Mouse (Mus musculus): ENCODE measurements around the gene Tstd2. TPM values are rescaled to one million over a fixed set of nuclear protein-coding genes. Genes with fewer than 3 reads are reported as not detected.

Tstd2 gene
- total RNA-seq (2021): 10 to 100 TPM; 24.6 to 31.4 TPM
- long read RNA-seq, experiment 1, transcript Tstd2-202 (10 exons, 3,726 nt): major isoform, 16 of 25 reads
- long read RNA-seq, experiment 1, partial matches to known transcripts: 2 of 25 reads
- long read RNA-seq, experiment 1, other reads (novel, unspliced or antisense): 6 of 25 reads
- long read RNA-seq, experiment 2, transcript Tstd2-202 (10 exons, 3,726 nt): major isoform, 5 of 10 reads
- long read RNA-seq, experiment 2, partial matches to known transcripts: 1 of 10 reads
- long read RNA-seq, experiment 2, other reads (novel, unspliced or antisense): 4 of 10 reads

DNA sequence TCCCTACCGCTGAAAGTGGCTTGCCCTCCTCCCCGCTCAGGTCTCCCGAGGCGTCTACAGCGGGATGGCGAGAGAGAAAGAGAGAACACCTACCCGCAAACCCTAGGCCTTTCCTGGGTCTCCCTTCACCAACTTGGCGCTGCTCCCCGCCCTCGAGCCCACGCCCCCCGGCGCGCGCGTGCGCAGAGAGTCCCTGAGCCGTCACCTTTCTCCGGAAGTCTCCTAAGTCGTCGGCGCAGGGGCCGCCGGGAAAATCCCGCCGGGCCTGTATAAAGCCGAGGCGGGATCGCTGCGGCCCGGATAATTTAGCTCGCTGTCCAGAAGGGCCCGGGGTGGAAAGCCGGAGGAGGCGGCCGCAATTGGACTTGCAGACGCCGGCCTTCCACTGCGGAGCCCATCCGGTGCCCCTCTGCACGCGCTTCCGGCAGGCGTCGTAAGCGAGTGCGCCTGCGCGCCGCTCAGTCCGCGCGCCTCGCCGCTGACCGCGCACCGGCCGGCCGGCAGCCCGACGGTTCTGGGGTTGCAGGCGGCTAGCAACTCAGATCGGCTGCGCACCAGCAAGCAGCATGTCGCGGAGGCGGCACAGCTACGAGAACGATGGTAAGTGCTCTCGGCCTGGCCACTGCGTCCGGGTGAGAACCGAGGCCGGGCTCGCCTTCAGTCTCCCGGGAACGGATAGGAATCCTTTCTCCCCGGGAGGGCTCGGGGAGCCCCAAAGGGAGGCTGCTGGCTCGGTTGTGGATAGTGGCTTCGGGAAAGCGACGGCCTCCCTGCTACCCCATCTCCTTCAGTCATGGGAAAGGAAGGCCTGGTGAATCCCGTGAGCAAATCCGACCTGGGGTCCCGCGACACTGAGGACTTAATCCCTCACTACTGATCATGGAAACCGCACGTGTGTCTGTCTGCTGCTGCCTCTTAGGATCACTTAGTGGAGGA lies at the start of gene Tstd2, which contains the start of gene Ncbp1:
Tstd2 (minus strand) TSS at position 408 of the 936 bp plus-strand sequence.
Ncbp1 (plus strand) TSS at position 327 of the 936 bp plus-strand sequence.
- DNase-seq (ENCODE audit: low spot score in 2 of 2): peak; percentile 92 to 94

- DNase-seq (ENCODE audit: low spot score in 2 of 2): no peak
These were observed 48.0 kb upstream of the Tstd2 start for GRCm38 (mm10) chr4:46186466-46186865.

DNA sequence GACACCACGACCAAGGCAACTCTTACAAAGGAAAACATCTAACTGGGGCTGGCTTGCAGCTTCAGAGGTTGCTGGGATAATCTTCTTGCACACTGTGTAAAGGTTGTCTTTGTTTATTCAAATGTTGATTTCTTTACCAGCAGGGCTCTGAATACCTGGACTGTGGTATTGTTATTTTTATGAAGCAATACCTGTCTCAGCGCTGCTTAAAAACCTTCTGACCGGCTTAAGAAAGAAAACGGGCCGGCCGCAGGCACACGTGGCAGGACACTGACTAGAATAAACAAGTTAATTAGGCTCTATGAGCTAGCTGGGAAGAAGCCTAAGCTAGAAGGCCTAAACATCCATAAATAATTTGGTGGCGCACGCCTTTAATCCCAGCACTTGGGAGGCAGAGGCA lies 47.4 kb upstream of the Tstd2 start:
- DNase-seq (ENCODE audit: low spot score in 2 of 2): no peak

- DNase-seq (ENCODE audit: low spot score in 2 of 2): no peak
These were observed 46.9 kb upstream of the Tstd2 start for GRCm38 (mm10) chr4:46185423-46185822.

DNA sequence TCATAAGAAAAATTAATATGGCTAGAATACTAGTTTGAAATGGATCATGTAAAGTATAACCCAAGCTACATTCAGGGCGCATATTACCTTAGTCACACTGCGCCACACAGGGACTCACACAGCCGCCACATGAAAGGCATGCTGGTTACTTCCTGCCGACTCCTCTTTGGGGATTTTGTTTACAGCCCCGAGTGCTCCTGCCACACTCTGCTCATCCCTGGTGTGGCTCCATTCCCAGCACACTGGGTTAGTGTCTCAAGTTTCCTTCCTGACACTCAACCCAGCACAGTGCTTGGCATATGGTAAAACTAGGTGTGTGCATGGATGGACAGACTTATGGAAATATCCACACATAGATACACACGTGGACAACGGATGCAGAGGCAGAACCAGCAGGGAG lies 43.7 kb upstream of the Tstd2 start:
- no peak for DNase-seq (ENCODE audit: low spot score in 2 of 2)

GRCm38 (mm10) chr4:46181168-46181567 lies 42.7 kb upstream of the Tstd2 start:
- DNase-seq (ENCODE audit: low spot score in 2 of 2): no peak

- DNase-seq (ENCODE audit: low spot score in 2 of 2): no peak
These were observed 39.0 kb upstream of the Tstd2 start for GRCm38 (mm10) chr4:46177496-46177895.

GRCm38 (mm10) chr4:46177018-46177417 lies 38.5 kb upstream of the Tstd2 start:
- DNase-seq (ENCODE audit: low spot score in 2 of 2): no peak

- DNase-seq (ENCODE audit: low spot score in 2 of 2): no peak
These were observed 37.8 kb upstream of the Tstd2 start for GRCm38 (mm10) chr4:46176313-46176712.

DNA sequence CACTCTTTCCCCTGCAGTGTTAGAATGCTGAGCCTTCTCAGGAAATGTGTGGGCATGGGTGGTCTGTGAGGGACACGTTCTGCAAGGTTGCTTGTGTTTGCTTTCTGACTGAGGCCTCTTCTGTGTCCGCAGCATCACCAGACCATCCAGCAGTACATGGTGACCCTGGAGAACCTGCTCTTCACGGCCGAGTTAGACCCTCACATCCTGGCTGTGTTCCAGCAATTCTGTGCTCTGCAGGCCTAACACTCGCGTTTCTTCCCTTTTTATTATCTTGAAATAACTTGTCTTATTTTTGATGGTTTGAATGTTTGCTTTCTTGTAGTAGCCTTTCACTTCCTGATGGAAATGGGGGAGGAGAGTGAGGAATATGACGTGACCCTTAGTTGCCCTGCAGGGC lies 33.3 kb upstream of the Tstd2 start:
- no peak for DNase-seq (ENCODE audit: low spot score in 2 of 2)

DNA sequence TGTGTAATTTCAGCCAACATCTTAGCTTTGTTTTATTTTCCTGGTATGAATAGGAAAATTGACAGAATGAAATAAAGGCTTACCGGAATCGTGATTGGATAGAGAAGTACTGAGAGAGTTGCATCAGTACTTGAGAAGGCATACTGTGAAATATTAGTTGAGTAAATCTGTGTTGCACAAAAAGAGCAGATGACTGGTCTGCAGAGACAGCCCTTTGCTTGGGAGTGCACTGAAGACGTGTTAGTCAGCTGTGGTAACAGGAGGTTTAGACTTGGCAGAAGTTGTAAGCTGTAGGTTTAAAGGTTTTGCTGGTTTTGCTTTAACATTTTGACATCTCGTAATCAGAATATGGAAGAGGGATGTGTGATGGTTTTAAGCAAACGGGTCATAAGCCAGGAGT lies 27.3 kb upstream of the Tstd2 start:
- no peak for DNase-seq (ENCODE audit: low spot score in 2 of 2)

DNA sequence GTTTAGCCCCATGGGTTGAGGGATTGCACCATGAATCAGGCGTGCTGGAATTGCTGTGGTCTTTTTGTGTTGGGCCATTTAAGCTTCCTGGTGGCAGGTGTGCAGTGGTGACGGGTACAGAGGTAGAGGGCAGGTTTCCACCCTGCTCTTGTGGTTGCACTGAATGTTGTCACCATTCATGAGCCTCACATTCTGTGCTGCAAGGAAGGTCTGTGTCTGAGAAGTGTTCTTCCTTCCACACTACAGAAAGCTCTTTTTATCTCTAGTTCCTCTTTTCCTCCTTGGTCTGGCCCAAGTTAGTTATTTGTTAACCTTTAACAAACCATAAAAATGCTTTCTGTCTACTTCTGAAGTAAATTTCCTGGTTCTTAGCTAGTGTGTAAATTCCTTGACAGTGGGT lies 25.5 kb upstream of the Tstd2 start:
- DNase-seq (ENCODE audit: low spot score in 2 of 2): no peak

- no peak for DNase-seq (ENCODE audit: low spot score in 2 of 2)
These were observed 13.5 kb upstream of the Tstd2 start for GRCm38 (mm10) chr4:46151903-46152544.

- DNase-seq (ENCODE audit: low spot score in 2 of 2): no peak
These were observed 8.4 kb upstream of the Tstd2 start for GRCm38 (mm10) chr4:46146881-46147280.

DNA sequence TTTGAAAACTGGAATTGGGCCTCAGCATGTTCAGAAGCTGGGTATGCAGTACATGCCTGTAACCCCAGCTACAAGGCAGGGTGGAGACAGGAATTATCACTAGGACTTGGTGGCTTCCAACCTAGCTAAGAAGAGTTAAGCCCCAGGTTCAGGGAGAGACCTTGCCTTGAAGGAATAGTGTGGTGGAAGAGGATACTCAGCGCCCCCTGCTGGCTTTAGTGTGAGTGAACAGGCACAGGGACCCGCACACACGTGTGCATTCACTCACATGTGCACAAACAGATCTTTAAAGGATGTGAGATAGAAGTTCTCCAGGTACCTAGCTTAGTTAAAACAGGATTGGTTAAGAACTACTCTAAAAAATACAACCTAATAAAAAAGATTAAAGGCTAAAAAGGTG lies 5.8 kb upstream of the Tstd2 start:
- no peak for DNase-seq (ENCODE audit: low spot score in 2 of 2)

- DNase-seq (ENCODE audit: low spot score in 2 of 2): no peak
These were observed 736 bp downstream of the Tstd2 start for GRCm38 (mm10) chr4:46137629-46138286.

DNA sequence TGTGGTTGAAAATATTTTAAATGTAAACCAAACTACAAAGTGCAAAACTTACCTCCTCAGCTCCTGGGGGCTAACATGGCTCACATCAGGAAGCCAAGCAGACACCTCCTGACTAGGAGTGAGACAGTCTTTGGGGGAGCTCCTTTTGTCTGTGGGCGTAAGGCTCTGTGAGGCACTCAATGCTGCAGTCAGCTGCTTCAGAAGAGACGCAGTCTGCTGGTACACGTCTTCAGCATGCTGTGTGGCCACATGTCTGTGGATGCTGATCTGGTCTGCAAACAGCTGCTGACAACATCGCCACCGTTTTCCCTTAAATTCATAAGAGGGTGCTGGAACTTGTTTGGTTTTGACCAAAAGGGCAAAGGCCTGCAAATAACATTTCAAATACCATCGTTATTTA lies 6.7 kb downstream of the Tstd2 start:
- DNase-seq (ENCODE audit: low spot score in 2 of 2): no peak

DNA sequence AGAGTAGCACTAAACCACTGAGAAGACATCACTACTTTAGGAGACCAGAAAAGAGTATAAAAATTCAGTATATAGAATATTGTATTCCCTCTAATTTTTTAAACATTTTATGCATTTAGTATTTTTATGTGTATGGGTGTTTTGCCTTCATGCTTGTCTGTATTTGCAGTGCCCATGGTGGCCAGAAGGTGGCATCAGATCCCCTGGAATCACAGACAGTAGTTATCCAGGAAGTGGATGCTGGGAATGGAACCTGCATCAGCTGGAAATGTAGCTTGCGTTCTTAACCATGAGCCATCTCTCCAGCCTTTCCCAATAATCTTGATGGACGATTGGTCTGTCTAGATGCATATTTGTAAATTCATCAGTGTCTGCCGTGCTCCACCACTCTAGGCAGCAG lies 8.3 kb downstream of the Tstd2 start:
- peak; percentile 44 to 59 for DNase-seq (ENCODE audit: low spot score in 2 of 2)

GRCm38 (mm10) chr4:46129311-46130004 lies 9.0 kb downstream of the Tstd2 start:
- no peak for DNase-seq (ENCODE audit: low spot score in 2 of 2)

- DNase-seq (ENCODE audit: low spot score in 2 of 2): peak; percentile 66 to 71
These were observed 12.0 kb downstream of the Tstd2 start for GRCm38 (mm10) chr4:46126541-46126940.

GRCm38 (mm10) chr4:46123358-46123757 lies 15.1 kb downstream of the Tstd2 start:
- DNase-seq (ENCODE audit: low spot score in 2 of 2): no peak
